ENCODE assay signal across 26 mouse cellular contexts in genomic region chr7:105769959-105770358, GRCm38 (mm10). TPM values are rescaled to one million over a fixed set of nuclear protein-coding genes. Genes with fewer than 3 reads are reported as not detected.
A peak's percentile ranks its signal among the peaks of the same experiment; 100 is the strongest.
DNase-seq lines count a peak whose midpoint lies in the region; ATAC-seq and TF ChIP-seq lines count a peak whose summit lies in the region.
"Had no signal": no experiment of that assay in that cellular context is flagged by ENCODE, and none has a peak within 500 bp of the region (broad histone marks: within the 10 kb centered on the region; RNA-seq: fewer than 3 reads in every experiment).

No protein-coding gene starts in this region.

- H3K9ac ChIP-seq in heart, embryonic 12.5 days: no peak overlapping the region
- H3K9ac ChIP-seq in midbrain, embryonic 14.5 days (replicated peaks; ENCODE audit: low read length): no peak overlapping the region
- H3K9ac ChIP-seq: embryonic facial prominence, embryonic 13.5 days; forebrain, embryonic 12.5 days; hindbrain, embryonic 12.5 days; limb, embryonic 12.5 days; liver, embryonic 15.5 days; stomach, embryonic 15.5 days had no signal

- TF ChIP-seq POLR2A in kidney, adult 2 months (IDR thresholded peaks at IDR 0.05; ENCODE audit: low read depth, low read length): no peak

- H3K27me3 ChIP-seq in heart, embryonic 12.5 days (replicated peaks): no peaks in the 10 kb centered on the region
- no peaks in the 10 kb centered on the region for H3K27me3 ChIP-seq in kidney, adult 2 months (replicated peaks; ENCODE audit: control insufficient read depth, insufficient read depth, low read length)
- no peaks in the 10 kb centered on the region for H3K27me3 ChIP-seq in midbrain, embryonic 14.5 days (ENCODE audit: control insufficient read depth, insufficient read depth, low read length)
- H3K27me3 ChIP-seq: embryonic facial prominence, embryonic 13.5 days; limb, embryonic 12.5 days; liver, embryonic 15.5 days; stomach, embryonic 15.5 days had no signal

- H3K36me3 ChIP-seq in heart, embryonic 12.5 days: peaks cover 40% of the 10 kb centered on the region
- H3K36me3 ChIP-seq in kidney, adult 2 months (ENCODE audit: control insufficient read depth, insufficient read depth, low read length): no peaks in the 10 kb centered on the region
- peaks cover 78% of the 10 kb centered on the region for H3K36me3 ChIP-seq in midbrain, embryonic 14.5 days (ENCODE audit: control insufficient read depth, insufficient read depth, low read length)
- H3K36me3 ChIP-seq: liver, embryonic 15.5 days had no signal

- ATAC-seq in heart, embryonic 12.5 days (ENCODE audit: insufficient number of reproducible peaks, low FRiP score): no peak
- no peak for ATAC-seq in midbrain, embryonic 14.5 days (ENCODE audit: low FRiP score, low TSS enrichment)
- ATAC-seq: Patski had no signal

- no peak overlapping the region for H3K27ac ChIP-seq in heart, embryonic 12.5 days (ENCODE audit: poor library complexity, severe bottlenecking)
- H3K27ac ChIP-seq in kidney, adult 2 months (ENCODE audit: insufficient read depth, low read depth, low read length): no peak overlapping the region
- no peak overlapping the region for H3K27ac ChIP-seq in midbrain, embryonic 14.5 days (replicated peaks; ENCODE audit: low read depth, low read length)
- H3K27ac ChIP-seq: embryonic facial prominence, embryonic 13.5 days; forebrain, embryonic 12.5 days; hindbrain, embryonic 12.5 days; kidney, postnatal 0 days; limb, embryonic 12.5 days; liver, embryonic 15.5 days; midbrain, embryonic 10.5 days; stomach, embryonic 15.5 days had no signal

- 84% methylated on average over 3 of the region's 3 CpGs for WGBS in heart, embryonic 12.5 days
- WGBS in kidney, adult 2 months: 69% methylated on average over 3 of the region's 3 CpGs
- 92% methylated on average over 3 of the region's 3 CpGs for WGBS in midbrain, embryonic 14.5 days

- H3K4me1 ChIP-seq in heart, embryonic 12.5 days (replicated peaks): peaks cover 31% of the 10 kb centered on the region
- no peaks in the 10 kb centered on the region for H3K4me1 ChIP-seq in kidney, adult 2 months (ENCODE audit: control insufficient read depth, insufficient read depth, low read length)
- H3K4me1 ChIP-seq in midbrain, embryonic 14.5 days (ENCODE audit: control insufficient read depth, insufficient read depth, low read length): 0 out of 2 replicates have a peak, but pooled peaks cover 9% of the 10 kb centered on the region

- H3K4me3 ChIP-seq in heart, embryonic 12.5 days: no peak overlapping the region
- no peak overlapping the region for H3K4me3 ChIP-seq in kidney, adult 2 months (ENCODE audit: insufficient read depth, low read depth, low read length)
- H3K4me3 ChIP-seq in midbrain, embryonic 14.5 days (replicated peaks; ENCODE audit: low read depth, low read length): no peak overlapping the region
- H3K4me3 ChIP-seq: embryonic facial prominence, embryonic 13.5 days; erythroblast, embryonic 14.5 days; forebrain, embryonic 12.5 days; hindbrain, embryonic 12.5 days; limb, embryonic 12.5 days; liver, embryonic 15.5 days; midbrain, embryonic 10.5 days; stomach, embryonic 15.5 days had no signal

- H3K9me3 ChIP-seq in heart, embryonic 12.5 days (replicated peaks): no peaks in the 10 kb centered on the region
- H3K9me3 ChIP-seq in midbrain, embryonic 14.5 days (ENCODE audit: control insufficient read depth, low read length): no peaks in the 10 kb centered on the region
- H3K9me3 ChIP-seq: embryonic facial prominence, embryonic 13.5 days; forebrain, embryonic 12.5 days; hindbrain, embryonic 12.5 days; limb, embryonic 12.5 days; liver, embryonic 15.5 days; midbrain, embryonic 10.5 days; stomach, embryonic 15.5 days had no signal

- DNase-seq in heart, adult 11 months: peak; percentile 95
- peak; percentile 43 for DNase-seq in kidney, adult 2 months
- DNase-seq in kidney, postnatal 25 days: no peak
- peak; percentile 75 for DNase-seq in adipocyte (ENCODE audit: low spot score)
- DNase-seq in gastrocnemius, postnatal 25 days: peak; percentile 74
- DNase-seq in lung, postnatal 25 days (ENCODE audit: low spot score): no peak
- no peak for DNase-seq in midbrain, embryonic 14.5 days
- DNase-seq: adrenal gland, adult 8-10 months; cerebellum, adult 8-10 months; cerebellum, postnatal 36 days; embryo, embryonic 11 days; kidney, adult 18-20 months; right cerebral cortex, adult 18-20 months; right cerebral cortex, postnatal 4 days; thymus, postnatal 25 days had no signal

- H3K4me2 ChIP-seq in heart, embryonic 12.5 days: no peak overlapping the region
- no peak overlapping the region for H3K4me2 ChIP-seq in midbrain, embryonic 14.5 days (ENCODE audit: low read length)
- H3K4me2 ChIP-seq: embryonic facial prominence, embryonic 13.5 days; forebrain, embryonic 12.5 days; hindbrain, embryonic 12.5 days; limb, embryonic 12.5 days; liver, embryonic 15.5 days; stomach, embryonic 15.5 days had no signal

- no peak for TF ChIP-seq CTCF in kidney, adult 2 months (conservative IDR thresholded peaks at IDR 0.05; ENCODE audit: insufficient read depth, insufficient read length, low read depth, low read length)

RNA-seq across cellular contexts. Expression of gene Dchs1, which starts 17.5 kb away (rescaled TPM):
- 8.7 and 9.4 TPM in 2 replicates for polyA plus RNA-seq in heart, embryonic 12.5 days (2016; fragmentation: Nextera tagmentation; extraction: Ambion mirVana)
- polyA plus RNA-seq in kidney, adult 2 months (2012; rRNA removed): 5.9 and 7.1 TPM in 2 replicates
- 1 to 10 TPM; 4.3 to 5.3 TPM for total RNA-seq in gastrocnemius, postnatal 25 days (2021)
- 22.4 and 26.1 TPM in 2 replicates for polyA plus RNA-seq in midbrain, embryonic 14.5 days (2014; fragmentation: Nextera tagmentation; extraction: Ambion mirVana)
- polyA plus RNA-seq: erythroblast, embryonic 14.5 days; Patski had no signal

RNA-seq across cellular contexts. Expression of gene Tpp1, which starts 17.9 kb away (rescaled TPM):
- polyA plus RNA-seq in heart, embryonic 12.5 days (2016; fragmentation: Nextera tagmentation; extraction: Ambion mirVana): 87.7 and 97.8 TPM in 2 replicates
- 251 and 309 TPM in 2 replicates for polyA plus RNA-seq in kidney, adult 2 months (2012; rRNA removed)
- total RNA-seq in gastrocnemius, postnatal 25 days (2021): 10 to 100 TPM; 37.5 to 38.7 TPM
- 22.5 and 49.5 TPM in 2 replicates for polyA plus RNA-seq in midbrain, embryonic 14.5 days (2014; fragmentation: Nextera tagmentation; extraction: Ambion mirVana)

RNA-seq across cellular contexts. Expression of gene Taf10, which starts 25.8 kb away (rescaled TPM):
- 142 and 160 TPM in 2 replicates for polyA plus RNA-seq in heart, embryonic 12.5 days (2016; fragmentation: Nextera tagmentation; extraction: Ambion mirVana)
- 423 and 437 TPM in 2 replicates for polyA plus RNA-seq in kidney, adult 2 months (2012; rRNA removed)
- total RNA-seq in gastrocnemius, postnatal 25 days (2021): 10 to 100 TPM; 79.5 to 84.6 TPM
- 131 and 152 TPM in 2 replicates for polyA plus RNA-seq in midbrain, embryonic 14.5 days (2014; fragmentation: Nextera tagmentation; extraction: Ambion mirVana)

RNA-seq across cellular contexts. Expression of gene Rrp8, which starts 32.8 kb away (rescaled TPM):
- polyA plus RNA-seq in heart, embryonic 12.5 days (2016; fragmentation: Nextera tagmentation; extraction: Ambion mirVana): 29.1 and 30.9 TPM in 2 replicates
- polyA plus RNA-seq in kidney, adult 2 months (2012; rRNA removed): 7.5 TPM in 2 replicates
- total RNA-seq in gastrocnemius, postnatal 25 days (2021): 1 to 10 TPM; 8.9 to 9.0 TPM
- 18.6 and 24.4 TPM in 2 replicates for polyA plus RNA-seq in midbrain, embryonic 14.5 days (2014; fragmentation: Nextera tagmentation; extraction: Ambion mirVana)

RNA-seq across cellular contexts. Expression of gene Ilk, which starts 33.6 kb away (rescaled TPM):
- polyA plus RNA-seq in heart, embryonic 12.5 days (2016; fragmentation: Nextera tagmentation; extraction: Ambion mirVana): 384 and 391 TPM in 2 replicates
- 128 and 137 TPM in 2 replicates for polyA plus RNA-seq in kidney, adult 2 months (2012; rRNA removed)
- total RNA-seq in gastrocnemius, postnatal 25 days (2021): 10 to 100 TPM; 49.9 to 59.5 TPM
- polyA plus RNA-seq in midbrain, embryonic 14.5 days (2014; fragmentation: Nextera tagmentation; extraction: Ambion mirVana): 166 and 199 TPM in 2 replicates

Comparison
In these comparisons a context has a peak if more than half of its experiments do, and no peak if none do; other contexts are left out.
1. DNase-seq: peak in heart, adult 11 months (single experiment), kidney, adult 2 months (single experiment), adipocyte (single experiment) and gastrocnemius, postnatal 25 days (single experiment); none in kidney, postnatal 25 days (0 of 2), lung, postnatal 25 days (single experiment) and midbrain, embryonic 14.5 days (single experiment).